Mouse (Mus musculus) lung, embryonic 14.5 days (tissue): Measurements from ENCODE around the gene Slc35f3. TPM values are rescaled to one million over a fixed set of nuclear protein-coding genes. Genes with fewer than 3 reads are reported as not detected.

Experiments
- ATAC-seq: fragments of 200-750 bp; cut with Nextera tagmentation; 2 replicates; pipeline ENCODE4 v1.8.0; 2017; ENCODE audit warnings: mild to moderate bottlenecking, moderate TSS enrichment, moderate library complexity; ENCODE audit not compliant: insufficient read depth
- DNase-seq: peaks from one replicate; pipeline ENCODE4 v3.0.0-alpha.2; 2015
- H3K27ac ChIP-seq: fragments of 300-500 bp; sonication (generic); 2 replicates; pipeline ENCODE4 v1.5.1; 2014; ENCODE audit warnings: low read depth, mild to moderate bottlenecking, moderate library complexity
- H3K27me3 ChIP-seq: fragments of 300-500 bp; sonication (generic); 2 replicates; pipeline ENCODE4 v1.6.1; 2014; ENCODE audit warnings: low read length, control low read depth; ENCODE audit not compliant: insufficient read depth
- H3K36me3 ChIP-seq: fragments of 300-500 bp; sonication (generic); 2 replicates; pipeline ENCODE4 v1.6.1; 2014; ENCODE audit warnings: control low read depth; ENCODE audit not compliant: insufficient read depth
- H3K4me1 ChIP-seq: fragments of 300-500 bp; sonication (generic); 2 replicates; pipeline ENCODE4 v1.6.1; 2014; ENCODE audit warnings: antibody characterized with exemption, control low read depth; ENCODE audit not compliant: insufficient read depth
- H3K4me2 ChIP-seq: fragments of 300-500 bp; sonication (generic); 2 replicates; pipeline ENCODE4 v1.6.1; 2014; ENCODE audit warnings: mild to moderate bottlenecking
- H3K4me3 ChIP-seq: fragments of 300-500 bp; sonication (generic); 2 replicates; pipeline ENCODE4 v1.5.1; 2014; ENCODE audit warnings: low read depth, low read length
- H3K9ac ChIP-seq: fragments of 300-500 bp; sonication (generic); 2 replicates; pipeline ENCODE4 v1.6.1; 2014
- H3K9me3 ChIP-seq: fragments of 300-500 bp; sonication (generic); 2 replicates; pipeline ENCODE4 v1.6.1; 2016; ENCODE audit warnings: low read depth, low read length, control low read depth
- CTCF ChIP-seq: IDR thresholded peaks from 2 replicates; pipeline ENCODE4 v1.5.1; 2016; ENCODE audit warnings: antibody characterized with exemption, low read depth
- WGBS: fragments of 180-500 bp; shearing (Covaris S2); extraction: QIAGEN DNeasy Blood & Tissue Kit; methylation state at CpG from one replicate; pipeline ENCODE4 v1.1.7; 2014; 5-methylcytosine and 5-hydroxymethylcytosine counted together
- polyA plus RNA-seq: library from polyadenylated mRNA; unstranded; fragments of >200 nt; fragmentation: Nextera tagmentation; extraction: Ambion mirVana; gene quantifications from 2 replicates; pipeline ENCODE4 v1.2.1, GENCODE M21; 2014

Gene Slc35f3
- polyA plus RNA-seq, 1 experiment from 2014 or later: 0.53 TPM

GRCm38 (mm10) chr8:126338864-126339263, 40.5 kb downstream of the Slc35f3 start:
- H3K36me3 ChIP-seq: no peaks in the 10 kb centered on the region
- ATAC-seq (no peak), DNase-seq (no peak)
- H3K9me3 ChIP-seq: no peaks in the 10 kb centered on the region
- no peak overlapping the region for H3K4me3 ChIP-seq
- H3K27me3 ChIP-seq: no peaks in the 10 kb centered on the region
- H3K9ac ChIP-seq: no peak overlapping the region
- no peak overlapping the region for H3K4me2 ChIP-seq
- WGBS: 77% methylated on average over 2 of the region's 3 CpGs
- H3K27ac ChIP-seq: no peak overlapping the region
- TF ChIP-seq CTCF: no peak
- no peaks in the 10 kb centered on the region for H3K4me1 ChIP-seq

GRCm38 (mm10) chr8:126339357-126339756, 41.0 kb downstream of the Slc35f3 start:
- Histone ChIP-seq H3K27ac (no peak overlapping the region), H3K4me2 (no peak overlapping the region), H3K4me3 (no peak overlapping the region), H3K27me3 (no peaks in the 10 kb centered on the region), H3K36me3 (no peaks in the 10 kb centered on the region), H3K4me1 (no peaks in the 10 kb centered on the region), H3K9ac (no peak overlapping the region), H3K9me3 (no peaks in the 10 kb centered on the region)
- DNase-seq (no peak), ATAC-seq (no peak)
- no peak for TF ChIP-seq CTCF
- WGBS: 81% methylated on average over 3 of the region's 3 CpGs

- DNase-seq: no peak
- H3K9ac ChIP-seq: no peak overlapping the region
- H3K9me3 ChIP-seq: no peaks in the 10 kb centered on the region
- 31% methylated on average over 1 of the region's 1 CpGs for WGBS
- no peak for TF ChIP-seq CTCF
- H3K36me3 ChIP-seq: no peaks in the 10 kb centered on the region
- no peaks in the 10 kb centered on the region for H3K4me1 ChIP-seq
- H3K27me3 ChIP-seq: no peaks in the 10 kb centered on the region
- no peak overlapping the region for H3K4me3 ChIP-seq
- no peak overlapping the region for H3K4me2 ChIP-seq
- H3K27ac ChIP-seq: no peak overlapping the region
- ATAC-seq: no peak
Observed at GRCm38 (mm10) chr8:126341200-126341599, 42.8 kb downstream of the Slc35f3 start.

GRCm38 (mm10) chr8:126343427-126343826, 45.1 kb downstream of the Slc35f3 start:
- WGBS: 79% methylated on average over 5 of the region's 5 CpGs
- Histone ChIP-seq H3K4me1 (no peaks in the 10 kb centered on the region), H3K9me3 (no peaks in the 10 kb centered on the region), H3K9ac (no peak overlapping the region), H3K36me3 (no peaks in the 10 kb centered on the region), H3K27me3 (no peaks in the 10 kb centered on the region), H3K4me3 (no peak overlapping the region), H3K4me2 (no peak overlapping the region), H3K27ac (no peak overlapping the region)
- TF ChIP-seq CTCF: no peak
- ATAC-seq (no peak), DNase-seq (no peak)

GRCm38 (mm10) chr8:126345100-126345499, 46.7 kb downstream of the Slc35f3 start:
- no peak for TF ChIP-seq CTCF
- no peaks in the 10 kb centered on the region for H3K36me3 ChIP-seq
- DNase-seq (no peak), ATAC-seq (no peak)
- no peak overlapping the region for H3K4me2 ChIP-seq
- no peaks in the 10 kb centered on the region for H3K27me3 ChIP-seq
- H3K9me3 ChIP-seq: no peaks in the 10 kb centered on the region
- no peak overlapping the region for H3K4me3 ChIP-seq
- H3K9ac ChIP-seq: no peak overlapping the region
- no peaks in the 10 kb centered on the region for H3K4me1 ChIP-seq
- 54% methylated on average over 4 of the region's 4 CpGs for WGBS
- no peak overlapping the region for H3K27ac ChIP-seq

GRCm38 (mm10) chr8:126353259-126353658, 54.9 kb downstream of the Slc35f3 start:
- Histone ChIP-seq H3K4me1 (no peaks in the 10 kb centered on the region), H3K4me2 (no peak overlapping the region), H3K36me3 (no peaks in the 10 kb centered on the region), H3K27me3 (no peaks in the 10 kb centered on the region), H3K27ac (no peak overlapping the region), H3K9me3 (no peaks in the 10 kb centered on the region), H3K9ac (no peak overlapping the region), H3K4me3 (no peak overlapping the region)
- no peak for ATAC-seq
- WGBS: 65% methylated on average over 1 of the region's 1 CpGs
- DNase-seq: no peak
- no peak for TF ChIP-seq CTCF

- DNase-seq (no peak), ATAC-seq (no peak)
- no peak overlapping the region for H3K4me3 ChIP-seq
- TF ChIP-seq CTCF: no peak
- H3K9ac ChIP-seq: no peak overlapping the region
- H3K4me1 ChIP-seq: no peaks in the 10 kb centered on the region
- no peaks in the 10 kb centered on the region for H3K9me3 ChIP-seq
- no peaks in the 10 kb centered on the region for H3K27me3 ChIP-seq
- H3K27ac ChIP-seq: no peak overlapping the region
- 40% methylated on average over 3 of the region's 3 CpGs for WGBS
- H3K4me2 ChIP-seq: no peak overlapping the region
- H3K36me3 ChIP-seq: no peaks in the 10 kb centered on the region
Observed at GRCm38 (mm10) chr8:126357946-126358345, 59.6 kb downstream of the Slc35f3 start.

GRCm38 (mm10) chr8:126359296-126359695, 60.9 kb downstream of the Slc35f3 start:
- H3K4me3 ChIP-seq: no peak overlapping the region
- no peaks in the 10 kb centered on the region for H3K9me3 ChIP-seq
- no peak for DNase-seq
- ATAC-seq: no peak
- H3K9ac ChIP-seq: no peak overlapping the region
- H3K4me2 ChIP-seq: no peak overlapping the region
- no peaks in the 10 kb centered on the region for H3K36me3 ChIP-seq
- H3K27me3 ChIP-seq: no peaks in the 10 kb centered on the region
- H3K4me1 ChIP-seq: no peaks in the 10 kb centered on the region
- H3K27ac ChIP-seq: no peak overlapping the region
- no peak for TF ChIP-seq CTCF
- WGBS: 67% methylated on average over 6 of the region's 6 CpGs
